Mouse (Mus musculus): ENCODE measurements around the gene Carhsp1. TPM values are rescaled to one million over a fixed set of nuclear protein-coding genes. Genes with fewer than 3 reads are reported as not detected.

Carhsp1 gene
- polyA plus RNA-seq, 1 experiment: 130 TPM

GRCm38 (mm10) chr16:8637217-8638051, 34.5 kb downstream of the Carhsp1 start, which contains the start of the genes Pmm2 and Tmem186:
TSS of gene Pmm2 (plus strand) at chr16:8637674.
TSS of gene Tmem186 (minus strand) at chr16:8637712.
- H3K4me3 ChIP-seq (ENCODE audit: insufficient read depth, low read depth, low read length): peak within 1 kb of the TSS; percentile 84

GRCm38 (mm10) chr16:8636867-8637216, 35.1 kb downstream of the Carhsp1 start:
- peak overlapping the region; percentile 84 for H3K4me3 ChIP-seq (ENCODE audit: insufficient read depth, low read depth, low read length)
- H3K4me1 ChIP-seq (ENCODE audit: control insufficient read depth, insufficient read depth, insufficient read length, low read length): peaks cover 5% of the 10 kb centered on the region; the same call in 1 of the 2 replicates
- peak overlapping the region; percentile 89 for H3K27ac ChIP-seq (replicated peaks; ENCODE audit: low read depth, low read length)

More at GRCm38 (mm10) chr16:8637217-8638051, 34.5 kb downstream of the Carhsp1 start, which contains the start of the genes Pmm2 and Tmem186:
- peaks cover 5% of the 10 kb centered on the region; the same call in 1 of the 2 replicates for H3K4me1 ChIP-seq (ENCODE audit: control insufficient read depth, insufficient read depth, insufficient read length, low read length)
- H3K27ac ChIP-seq (replicated peaks; ENCODE audit: low read depth, low read length): peak within 1 kb of the TSS; percentile 89

DNA sequence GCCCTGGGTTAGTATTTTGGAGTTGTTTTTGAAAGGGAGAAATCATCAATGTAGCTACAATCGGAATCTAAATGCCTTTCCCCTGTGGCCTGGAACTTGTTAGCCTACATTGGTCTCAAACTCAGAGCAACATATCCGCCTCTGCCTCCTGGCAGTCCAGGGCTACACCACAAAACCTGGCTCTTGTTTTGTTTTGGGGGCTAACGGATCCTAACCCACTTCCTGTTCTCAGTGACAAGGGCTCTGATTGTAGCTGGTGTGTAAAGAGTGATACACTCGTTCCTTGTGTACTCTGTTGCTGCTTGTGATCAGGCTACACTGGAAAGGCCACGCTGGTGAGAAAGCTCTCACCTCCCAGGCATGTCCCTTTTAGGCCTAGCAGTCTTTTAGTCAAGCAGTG, 40.5 kb downstream of the Carhsp1 start:
- Histone ChIP-seq H3K27ac (replicated peaks; ENCODE audit: low read depth, low read length) (no peak overlapping the region), H3K4me3 (ENCODE audit: insufficient read depth, low read depth, low read length) (no peak overlapping the region), H3K4me1 (ENCODE audit: control insufficient read depth, insufficient read depth, insufficient read length, low read length) (peaks cover 3% of the 10 kb centered on the region; the same call in 1 of the 2 replicates)

GRCm38 (mm10) chr16:8630419-8630818, 41.5 kb downstream of the Carhsp1 start:
- Histone ChIP-seq H3K4me1 (ENCODE audit: control insufficient read depth, insufficient read depth, insufficient read length, low read length) (no peaks in the 10 kb centered on the region; the same call in 1 of the 2 replicates), H3K27ac (replicated peaks; ENCODE audit: low read depth, low read length) (0 out of 2 replicates have a peak overlapping the region, but pooled peaks have one; percentile 33), H3K4me3 (ENCODE audit: insufficient read depth, low read depth, low read length) (no peak overlapping the region)

DNA sequence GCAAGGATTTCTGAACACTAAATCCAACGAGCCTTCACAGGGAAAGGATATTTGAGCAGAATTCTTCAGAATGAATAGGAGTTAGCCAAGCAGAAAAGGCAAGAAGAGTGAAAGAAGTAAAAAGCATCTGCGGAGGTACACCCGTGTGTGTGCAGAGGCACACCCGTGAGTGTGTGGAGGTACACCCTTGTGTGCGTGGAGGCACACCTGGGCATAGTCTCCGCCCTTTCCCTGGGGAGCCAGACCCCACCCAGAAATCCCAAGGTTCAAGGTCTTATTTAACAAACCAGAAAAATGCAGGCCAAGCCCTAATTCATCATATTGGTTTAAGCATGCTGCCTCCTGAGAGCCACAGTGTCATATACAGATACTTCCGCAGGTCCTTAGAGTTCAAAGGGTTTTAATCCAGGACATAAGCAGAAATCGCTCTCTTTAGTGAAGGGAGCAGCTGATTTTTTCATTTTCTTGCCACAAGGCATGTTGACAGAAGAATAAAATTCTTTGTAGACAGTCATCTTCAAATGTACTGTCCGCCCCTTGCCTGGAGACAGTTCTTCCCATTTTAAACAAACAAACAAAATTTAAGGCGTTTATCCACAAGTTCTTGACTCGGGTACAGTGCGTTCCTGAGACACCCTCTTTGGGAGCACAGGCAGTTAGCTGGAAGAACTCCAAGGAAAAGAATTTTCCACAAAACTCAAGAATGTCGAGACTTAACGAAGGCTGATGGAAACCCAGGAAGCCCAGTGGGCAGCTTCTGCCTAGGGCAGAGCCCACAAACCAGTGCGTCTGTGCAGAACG, 51.4 kb downstream of the Carhsp1 start:
- Histone ChIP-seq H3K4me3 (ENCODE audit: insufficient read depth, low read depth, low read length) (no peak overlapping the region), H3K4me1 (ENCODE audit: control insufficient read depth, insufficient read depth, insufficient read length, low read length) (no peaks in the 10 kb centered on the region), H3K27ac (replicated peaks; ENCODE audit: low read depth, low read length) (no peak overlapping the region)

- Histone ChIP-seq H3K4me1 (ENCODE audit: control insufficient read depth, insufficient read depth, insufficient read length, low read length) (no peaks in the 10 kb centered on the region), H3K27ac (replicated peaks; ENCODE audit: low read depth, low read length) (no peak overlapping the region), H3K4me3 (ENCODE audit: insufficient read depth, low read depth, low read length) (no peak overlapping the region)
These were observed 52.2 kb downstream of the Carhsp1 start for GRCm38 (mm10) chr16:8619659-8620314.

GRCm38 (mm10) chr16:8613447-8613846, 58.5 kb downstream of the Carhsp1 start:
- Histone ChIP-seq H3K4me1 (ENCODE audit: control insufficient read depth, insufficient read depth, insufficient read length, low read length) (no peaks in the 10 kb centered on the region), H3K27ac (replicated peaks; ENCODE audit: low read depth, low read length) (no peak overlapping the region), H3K4me3 (ENCODE audit: insufficient read depth, low read depth, low read length) (no peak overlapping the region)

- no peak overlapping the region for H3K27ac ChIP-seq (replicated peaks; ENCODE audit: low read depth, low read length)
- H3K4me3 ChIP-seq (ENCODE audit: insufficient read depth, low read depth, low read length): no peak overlapping the region
- H3K4me1 ChIP-seq (ENCODE audit: control insufficient read depth, insufficient read depth, insufficient read length, low read length): no peaks in the 10 kb centered on the region
These were observed 58.9 kb downstream of the Carhsp1 start for GRCm38 (mm10) chr16:8613039-8613438.

- H3K27ac ChIP-seq (replicated peaks; ENCODE audit: low read depth, low read length): no peak overlapping the region
- H3K4me1 ChIP-seq (ENCODE audit: control insufficient read depth, insufficient read depth, insufficient read length, low read length): no peaks in the 10 kb centered on the region
- no peak overlapping the region for H3K4me3 ChIP-seq (ENCODE audit: insufficient read depth, low read depth, low read length)
These were observed 59.5 kb downstream of the Carhsp1 start for GRCm38 (mm10) chr16:8612214-8613005.

DNA sequence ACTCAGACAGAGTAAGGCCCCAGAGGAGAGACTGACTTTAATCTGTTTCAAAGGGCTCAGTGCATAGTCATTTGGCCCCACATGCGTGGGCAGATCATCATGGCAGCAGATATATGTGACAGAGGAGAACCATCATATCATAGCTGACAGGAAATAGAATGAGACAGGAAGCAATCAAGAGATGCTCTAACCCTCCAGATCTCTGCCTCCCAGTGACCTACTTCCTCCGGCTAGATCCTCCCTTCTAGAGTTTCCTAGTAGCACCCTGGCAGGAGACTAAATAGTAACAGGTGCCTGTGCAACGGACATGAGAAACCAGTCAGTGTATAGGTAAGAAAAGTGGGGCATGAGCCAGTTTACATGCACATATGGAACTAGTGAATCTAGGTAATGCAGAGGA, 61.6 kb downstream of the Carhsp1 start:
- Histone ChIP-seq H3K27ac (replicated peaks; ENCODE audit: low read depth, low read length) (no peak overlapping the region), H3K4me1 (ENCODE audit: control insufficient read depth, insufficient read depth, insufficient read length, low read length) (no peaks in the 10 kb centered on the region)

More for the DNA sequence above, 61.6 kb downstream of the Carhsp1 start:
- H3K4me3 ChIP-seq (ENCODE audit: insufficient read depth, low read depth, low read length): no peak overlapping the region

Other genes starting within 250 kb of the Carhsp1 start
- not detected in 2 replicates for gene Tmem114, start 247.0 kb downstream of the Carhsp1 start, polyA plus RNA-seq (2012; ENCODE audit: insufficient read depth, insufficient read length, missing spikeins)
- gene Mettl22, start 201.4 kb downstream of the Carhsp1 start, polyA plus RNA-seq (2012; ENCODE audit: insufficient read depth, insufficient read length, missing spikeins): 37.7 and 51.5 TPM in 2 replicates
- 0.54 and 1.7 TPM in 2 replicates for gene Abat, start 158.7 kb downstream of the Carhsp1 start, polyA plus RNA-seq (2012; ENCODE audit: insufficient read depth, insufficient read length, missing spikeins)
- 61.6 and 62.0 TPM in 2 replicates for gene Pmm2, start 34.5 kb downstream of the Carhsp1 start, polyA plus RNA-seq (2012; ENCODE audit: insufficient read depth, insufficient read length, missing spikeins)
- gene Tmem186, start 34.4 kb downstream of the Carhsp1 start, polyA plus RNA-seq (2012; ENCODE audit: insufficient read depth, insufficient read length, missing spikeins): 16.5 and 19.7 TPM in 2 replicates
- gene Gm5767, start 8.6 kb upstream of the Carhsp1 start, polyA plus RNA-seq (2012; ENCODE audit: insufficient read depth, insufficient read length, missing spikeins): not detected in 2 replicates
- gene Usp7, start 120.2 kb upstream of the Carhsp1 start, polyA plus RNA-seq (2012; ENCODE audit: insufficient read depth, insufficient read length, missing spikeins): 27.2 and 38.0 TPM in 2 replicates
- gene 1810013L24Rik, start 157.9 kb upstream of the Carhsp1 start, polyA plus RNA-seq (2012; ENCODE audit: insufficient read depth, insufficient read length, missing spikeins): 38.2 and 39.8 TPM in 2 replicates

Data from brown adipose tissue, adult 24 weeks (tissue).